Mouse (Mus musculus): ENCODE measurements at regions not wholly inside any gene's neighbourhood (a gene's known extent, or its start where the extent isn't known, plus 50 kb on each side); places are given as distances from the start of the nearest gene placed in this dataset.

DNA sequence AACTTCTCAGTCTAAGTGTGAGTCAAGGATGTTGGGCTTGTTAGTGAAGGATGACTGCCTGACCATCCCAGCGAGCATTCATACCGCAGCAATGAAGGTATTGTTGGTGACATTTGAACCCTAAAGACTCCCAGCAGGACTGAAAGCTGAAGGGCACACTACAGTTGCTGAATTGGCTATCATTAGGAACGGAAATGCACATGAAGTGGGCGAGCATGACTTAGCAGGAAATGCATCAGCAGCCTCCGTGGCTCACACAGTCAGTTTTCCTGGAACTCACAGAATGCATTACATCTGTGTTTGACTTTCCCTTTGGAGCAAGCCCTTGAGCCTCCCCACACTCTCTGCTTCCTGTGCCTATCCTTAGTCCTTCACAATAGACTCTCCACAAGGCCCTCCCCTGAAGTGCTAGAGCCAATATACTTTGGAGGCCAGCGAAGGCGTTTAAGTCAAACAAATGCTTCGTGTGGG is 63.9 kb downstream of the Tmco5 start:
- DNase-seq, result peak; percentile 39

DNA sequence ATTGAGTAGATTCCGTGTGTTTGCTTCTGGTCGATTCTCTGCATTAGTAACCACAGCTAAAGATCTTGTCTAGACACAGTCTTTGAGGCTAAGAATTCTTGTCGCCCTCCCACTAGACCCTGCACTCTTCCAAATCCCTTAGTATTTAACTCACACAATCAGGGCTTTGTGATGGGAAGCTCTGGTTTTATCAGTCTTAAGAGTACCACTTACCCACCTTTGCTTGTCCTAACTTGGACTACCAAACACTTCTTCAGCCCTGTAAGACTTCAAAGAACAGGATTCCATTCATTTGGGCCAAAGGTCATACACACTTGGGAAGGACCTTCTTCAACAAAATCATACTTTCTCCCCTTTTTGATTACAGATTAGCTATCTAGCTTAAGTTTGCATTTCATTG is 70.0 kb downstream of the Tmco5 start:
- DNase-seq, result no peak

DNA sequence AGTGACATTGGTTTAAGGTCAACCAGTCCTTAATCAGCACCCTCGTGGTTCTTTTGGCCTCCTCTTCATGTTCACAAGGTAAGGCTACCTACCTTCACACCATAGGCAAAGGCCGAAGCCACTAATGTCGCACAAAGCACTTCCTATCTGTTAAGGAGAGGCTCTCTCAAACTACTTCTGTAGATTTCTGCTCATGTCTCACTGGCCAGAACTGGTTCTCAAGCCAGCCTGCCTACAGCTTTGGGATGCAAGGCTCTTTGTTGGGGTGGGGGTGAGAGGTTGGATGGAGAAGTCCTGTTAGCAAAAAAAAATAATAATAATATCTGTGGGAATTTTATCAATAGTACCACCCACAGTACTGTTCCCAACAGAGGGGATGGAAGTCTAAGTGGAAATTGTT is 71.2 kb downstream of the Tmco5 start:
- no peak for DNase-seq

DNA sequence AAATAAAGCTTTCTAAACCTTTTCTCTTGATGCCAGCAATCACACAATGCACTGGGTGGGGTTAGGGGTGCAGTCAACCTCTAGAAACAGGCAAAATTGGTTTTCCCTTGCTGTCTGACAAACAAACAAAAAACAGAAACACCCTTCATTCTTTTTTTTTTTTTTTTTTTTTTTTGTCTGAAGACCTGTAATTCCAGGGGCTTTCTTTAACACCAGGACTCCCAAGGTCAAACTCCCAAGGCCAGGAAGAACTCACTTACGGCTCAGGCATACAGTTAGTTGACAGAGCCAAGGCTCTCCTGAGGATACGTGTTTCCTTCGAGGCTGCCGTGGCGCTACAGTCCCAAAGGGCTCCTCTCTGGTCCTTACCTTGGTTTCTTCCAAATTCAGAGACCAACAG is 71.7 kb downstream of the Tmco5 start:
- DNase-seq, result no peak

DNA sequence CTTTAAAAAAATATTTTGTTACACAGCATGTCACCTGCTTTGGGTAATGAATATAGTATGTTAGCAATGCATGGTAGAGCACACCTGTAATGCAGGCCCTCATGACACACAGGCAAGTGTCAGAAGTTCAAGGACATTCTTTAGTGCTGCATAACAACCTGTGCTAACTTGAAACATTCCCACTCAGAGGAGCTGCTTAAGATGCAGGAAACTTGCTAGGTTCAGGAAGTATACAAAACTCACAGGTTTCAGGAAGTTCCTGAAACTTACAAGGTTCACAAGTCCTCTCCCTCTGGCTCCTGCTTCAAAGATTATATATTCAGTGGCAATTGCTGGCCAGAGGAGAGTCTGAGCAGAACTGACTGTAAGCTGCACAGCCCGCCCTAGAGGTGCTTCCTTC is 73.0 kb downstream of the Tmco5 start:
- DNase-seq, result no peak

DNA sequence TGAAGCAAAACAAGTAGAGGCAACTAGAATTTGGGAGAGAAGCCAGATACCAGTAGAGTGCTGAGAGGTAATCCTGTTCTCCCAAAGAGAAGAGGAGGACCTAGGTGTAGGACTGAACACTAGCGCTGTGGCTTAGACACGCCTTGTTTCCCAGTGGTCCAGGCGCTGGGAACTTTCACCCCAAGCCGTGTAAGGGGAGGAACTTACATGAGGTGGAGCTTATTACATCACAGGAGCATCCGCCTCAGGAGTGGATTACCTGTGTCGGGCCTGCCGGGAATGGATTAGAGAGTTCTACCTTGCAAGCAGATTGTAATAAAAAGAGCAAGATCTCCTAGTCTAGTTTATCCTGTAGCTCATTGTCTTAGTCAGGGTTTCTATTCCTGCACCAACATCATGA is 75.8 kb downstream of the Tmco5 start:
- no peak for DNase-seq

DNA sequence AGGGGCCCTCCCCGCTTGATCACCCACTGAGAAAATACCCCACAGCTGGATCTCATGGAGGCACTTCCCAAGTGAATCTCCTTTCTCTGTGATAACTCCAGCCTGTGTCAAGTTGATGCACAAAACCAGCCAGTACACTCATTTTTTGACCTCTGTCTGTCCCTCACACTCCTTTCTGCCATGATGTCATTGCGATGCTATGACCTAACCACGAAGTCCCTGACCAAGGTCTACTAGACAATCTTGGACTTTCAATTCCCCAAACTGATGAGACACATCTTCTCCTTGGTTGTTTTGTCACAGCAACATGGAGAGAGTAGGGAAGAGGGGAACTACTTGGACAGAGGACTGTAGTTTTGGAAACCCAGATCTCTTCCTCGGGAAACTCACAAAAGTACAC is 76.4 kb downstream of the Tmco5 start:
- DNase-seq, result no peak

DNA sequence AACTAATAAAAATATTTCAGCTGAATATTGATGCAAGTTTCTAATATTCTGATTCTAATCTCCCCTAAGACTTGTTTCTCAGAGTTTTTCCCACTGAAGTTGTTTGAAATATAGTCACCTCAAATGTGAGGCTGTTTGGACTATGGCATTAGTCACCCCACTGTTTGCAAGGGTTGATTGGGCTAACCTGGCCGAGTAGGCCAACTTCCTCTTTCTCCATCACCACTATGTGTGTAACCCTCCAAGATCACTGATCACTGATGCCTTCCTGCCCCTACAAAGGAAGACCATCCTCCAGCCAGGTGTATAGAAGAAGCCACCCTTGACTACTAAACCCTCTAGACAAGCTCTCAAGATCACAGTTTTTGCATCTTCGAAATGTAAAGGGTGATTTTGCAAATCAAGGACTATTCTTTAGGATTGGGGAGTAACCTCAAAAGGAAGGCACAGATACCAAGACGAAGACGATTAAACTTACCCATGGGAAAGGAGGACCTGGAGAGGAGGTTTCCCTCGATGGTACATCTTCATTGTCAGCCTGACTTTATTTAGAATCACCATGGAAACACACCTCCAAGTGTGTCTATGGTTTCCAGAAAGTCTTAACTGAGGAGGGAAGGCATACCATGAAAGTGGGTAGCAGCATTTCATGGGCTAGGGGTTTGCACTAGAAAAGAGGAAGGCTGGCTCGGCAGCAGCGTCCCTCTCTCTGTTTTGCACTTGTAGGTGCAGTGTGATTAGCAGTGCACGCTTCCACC is 84.8 kb downstream of the Tmco5 start:
- DNase-seq, result no peak

DNA sequence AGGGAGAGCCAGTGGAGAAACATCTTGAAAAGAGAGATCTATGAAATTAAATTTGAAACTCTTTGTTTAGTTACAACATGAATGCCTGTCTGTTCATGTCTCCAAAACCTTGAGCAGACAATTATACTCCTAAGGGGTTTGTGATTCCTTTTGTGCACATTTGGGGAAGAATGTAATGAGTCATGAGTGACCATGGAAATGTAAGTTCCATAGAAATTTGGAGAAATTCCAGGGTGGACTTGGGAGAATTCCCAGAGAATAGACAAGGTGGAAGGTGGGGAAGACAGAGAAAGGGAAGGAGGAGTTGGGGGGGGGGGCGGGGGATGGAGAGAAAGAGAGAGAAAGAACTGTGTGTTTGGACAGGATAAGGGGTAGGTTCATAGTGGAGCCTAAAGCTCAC is 87.8 kb downstream of the Tmco5 start:
- DNase-seq, result no peak

DNA sequence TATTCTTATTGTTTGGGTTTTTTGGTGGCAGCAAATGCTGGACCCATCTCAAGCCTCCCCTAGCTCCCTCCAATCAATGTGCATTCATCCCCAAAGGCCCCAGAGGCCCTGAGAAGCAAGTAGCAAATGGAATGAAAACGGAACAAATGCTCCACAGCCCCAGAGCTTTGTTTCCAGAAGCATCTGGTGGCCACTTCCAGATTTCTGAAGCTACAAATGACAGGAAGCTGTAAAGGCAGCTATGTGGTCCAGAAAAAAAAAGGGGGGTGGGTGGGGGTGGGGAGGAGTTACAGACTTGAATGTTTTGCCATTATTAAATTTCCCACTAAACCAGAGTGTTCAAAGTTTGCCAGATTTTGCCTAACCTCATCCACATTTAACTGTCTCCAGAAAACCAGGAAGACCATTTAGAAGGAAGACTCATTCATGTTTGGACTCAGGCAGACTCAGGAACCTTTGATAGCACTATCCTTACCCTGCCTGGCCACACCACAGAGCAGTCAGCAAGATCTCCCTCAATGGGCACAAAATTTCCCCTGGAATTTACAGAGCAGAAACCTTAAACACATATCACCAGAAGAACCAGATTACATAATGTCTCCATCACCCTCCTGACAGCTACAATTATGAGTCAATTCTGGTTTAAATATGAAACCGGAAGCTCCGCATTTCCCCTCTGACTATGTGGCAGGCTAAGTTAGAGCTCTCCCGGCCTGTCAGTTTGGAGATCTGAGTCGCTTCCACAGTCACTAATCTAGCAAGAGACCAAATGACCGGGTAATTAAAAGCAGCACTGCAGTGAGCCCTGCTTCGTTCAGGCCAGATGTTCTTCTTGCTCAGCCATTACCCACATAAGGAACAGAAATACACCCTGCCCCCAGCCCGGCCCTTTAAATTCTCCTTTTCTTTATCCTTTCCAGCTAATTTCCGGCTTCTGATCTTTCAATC is 93.4 kb downstream of the Tmco5 start:
- peak; percentile 46 for DNase-seq

DNA sequence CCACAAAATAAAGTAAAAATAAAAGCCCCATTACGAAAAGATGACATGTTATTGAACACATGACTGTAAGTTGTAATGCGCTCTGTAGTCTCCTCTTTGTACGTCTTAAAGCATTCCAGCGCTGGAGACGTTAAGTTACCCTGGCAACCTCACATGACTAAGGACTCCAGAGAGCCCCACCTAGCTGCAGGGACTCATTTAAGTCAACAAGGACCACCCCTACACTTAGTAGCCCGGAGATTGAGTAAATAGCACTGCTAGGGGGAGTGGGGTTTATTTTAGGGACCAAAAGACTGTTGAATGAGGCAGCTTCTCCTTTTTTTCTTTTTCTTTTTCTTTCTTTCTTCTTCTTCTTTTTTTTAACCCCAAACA is 94.1 kb downstream of the Tmco5 start:
- no peak for DNase-seq

DNA sequence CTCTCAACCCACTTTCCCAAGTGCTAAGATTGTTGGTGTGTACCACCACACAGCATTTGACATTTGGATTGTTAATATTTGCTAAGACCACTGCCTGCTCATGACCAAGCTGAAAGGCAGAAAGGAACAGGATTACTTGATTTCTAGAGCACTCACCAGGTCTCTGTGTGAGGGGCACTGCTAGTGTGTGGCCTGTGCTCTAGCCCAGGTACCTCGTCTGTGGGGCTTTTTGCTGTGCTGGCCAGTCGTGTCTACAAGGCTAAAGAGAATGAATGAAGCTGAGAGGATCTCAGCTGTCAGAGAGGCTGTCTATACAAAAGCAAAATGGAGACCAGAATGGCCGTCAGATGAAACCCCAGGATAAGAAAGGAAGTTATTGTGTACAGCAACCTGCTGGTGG is 95.0 kb downstream of the Tmco5 start:
- DNase-seq, result no peak

DNA sequence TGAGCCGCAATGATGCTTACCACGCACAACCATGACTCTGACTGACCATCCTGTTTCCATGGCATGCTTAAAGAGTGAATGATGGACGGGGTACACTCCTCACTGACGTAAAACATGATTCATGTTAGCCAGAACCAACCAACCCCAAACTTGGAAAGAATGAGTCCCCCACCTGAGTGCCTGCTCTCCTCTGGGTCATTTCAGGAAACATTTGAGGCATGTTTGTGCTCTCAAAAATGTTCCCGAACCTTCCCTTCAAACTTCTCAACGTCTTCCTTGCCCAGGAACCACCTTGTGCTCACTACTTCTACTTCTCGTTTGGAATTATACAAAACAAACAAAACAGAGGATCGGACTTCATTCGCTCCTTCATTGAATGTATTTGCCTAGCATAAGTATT is 95.7 kb downstream of the Tmco5 start:
- no peak for DNase-seq

DNA sequence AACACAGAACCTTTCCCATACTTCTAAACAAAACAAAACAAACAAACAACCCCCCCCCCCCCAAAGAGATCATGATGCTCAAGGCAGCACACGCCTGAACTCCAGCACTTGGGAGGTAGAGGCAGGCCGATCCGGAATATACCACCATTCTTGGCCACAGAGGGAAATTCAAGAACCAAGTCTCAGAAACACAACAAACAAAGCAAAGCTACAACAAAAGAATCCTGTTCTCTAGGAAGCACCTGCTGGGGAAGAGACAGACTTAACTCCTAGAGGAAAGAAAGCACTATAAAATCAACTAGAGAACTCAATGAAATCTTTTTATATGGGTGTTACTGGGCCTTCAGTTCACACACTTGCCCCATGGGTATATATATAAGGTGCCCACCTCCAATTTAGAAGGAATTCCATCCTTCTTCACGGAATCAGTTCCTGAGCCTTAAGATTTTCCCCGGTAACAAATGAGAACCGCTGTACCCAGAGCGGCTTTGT is 96.1 kb downstream of the Tmco5 start:
- no peak for DNase-seq

DNA sequence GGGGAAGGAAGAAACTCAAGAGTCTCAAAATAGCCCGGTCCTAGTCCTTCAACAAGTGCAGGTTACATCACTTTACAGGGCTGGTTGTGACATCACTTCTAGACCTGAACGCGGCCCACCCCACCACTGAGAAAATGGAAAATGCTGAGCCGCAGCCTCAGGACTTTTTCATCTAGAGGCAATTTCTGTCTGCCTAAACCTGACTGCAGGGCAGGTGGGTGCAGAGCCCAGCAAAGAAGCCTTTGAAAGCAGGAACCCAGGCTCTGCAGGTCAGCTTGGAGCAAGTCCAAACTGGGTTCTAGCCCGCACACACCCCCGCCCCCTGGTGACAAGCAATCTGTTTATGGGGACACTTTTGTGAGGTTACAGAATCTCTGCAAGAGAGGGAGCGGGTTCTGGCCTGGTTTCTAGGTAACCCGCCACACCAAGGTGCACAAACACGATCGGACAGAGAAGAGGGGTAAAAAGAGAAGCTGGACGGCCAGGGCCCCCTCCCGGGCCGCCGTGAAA is 96.7 kb downstream of the Tmco5 start:
- DNase-seq, result peak; percentile 54

DNA sequence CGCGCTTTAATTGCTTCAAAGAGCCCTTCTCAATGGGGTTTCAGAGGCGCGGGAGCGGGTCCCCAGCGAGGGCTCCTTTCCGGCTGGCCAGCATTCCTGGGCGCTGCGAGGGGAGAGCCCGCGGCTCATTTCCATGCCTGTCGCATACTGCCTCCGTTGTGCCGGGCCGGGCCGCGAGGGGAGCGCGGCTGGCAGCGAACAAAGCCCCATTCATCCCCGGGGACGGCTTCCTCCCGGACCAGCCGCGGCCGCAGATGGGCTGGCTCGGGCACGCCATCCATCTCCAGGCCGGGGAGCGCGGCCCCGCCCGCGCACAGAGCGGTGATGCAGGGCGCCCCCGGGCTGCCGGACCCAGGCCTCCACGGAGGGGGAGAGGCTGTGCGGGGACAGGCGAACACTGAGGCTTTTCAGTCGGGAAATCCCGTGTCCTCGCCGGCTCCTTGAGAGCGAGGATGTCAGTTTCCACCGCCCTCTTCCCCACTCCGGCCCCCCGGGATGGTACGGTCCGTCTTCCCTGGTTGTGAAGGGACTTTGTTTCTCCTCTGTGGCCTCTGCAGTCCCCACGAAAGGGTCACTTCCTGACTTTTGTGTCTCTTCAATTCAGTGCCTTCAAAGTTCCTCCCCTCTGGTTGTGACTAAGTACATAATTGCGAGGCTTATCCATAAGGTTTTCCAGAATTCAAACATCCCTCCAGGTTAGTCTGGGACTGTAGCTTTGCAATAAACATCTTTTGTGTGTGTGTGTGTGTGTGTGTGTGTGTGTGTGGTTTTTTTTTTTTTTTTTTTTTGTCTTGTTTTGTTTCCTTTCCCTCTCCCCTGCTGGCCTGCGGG is 97.3 kb downstream of the Tmco5 start:
- DNase-seq, result peak; percentile 74

DNA sequence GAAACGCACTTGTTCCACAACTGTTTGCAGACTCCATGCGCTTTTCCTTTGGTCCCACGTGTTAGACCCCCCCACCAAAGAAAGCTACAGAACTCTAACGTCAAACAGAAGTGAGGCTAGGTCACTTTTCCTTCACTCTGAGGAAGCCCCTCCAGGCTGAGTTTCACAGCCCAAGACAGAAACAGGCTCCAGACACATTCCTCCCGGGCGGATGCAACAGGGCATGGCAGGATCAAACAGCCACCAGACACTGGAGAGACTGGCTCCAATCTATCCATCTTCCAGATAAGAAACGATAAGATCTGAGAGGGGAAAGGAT is 97.9 kb downstream of the Tmco5 start:
- DNase-seq, result no peak

DNA sequence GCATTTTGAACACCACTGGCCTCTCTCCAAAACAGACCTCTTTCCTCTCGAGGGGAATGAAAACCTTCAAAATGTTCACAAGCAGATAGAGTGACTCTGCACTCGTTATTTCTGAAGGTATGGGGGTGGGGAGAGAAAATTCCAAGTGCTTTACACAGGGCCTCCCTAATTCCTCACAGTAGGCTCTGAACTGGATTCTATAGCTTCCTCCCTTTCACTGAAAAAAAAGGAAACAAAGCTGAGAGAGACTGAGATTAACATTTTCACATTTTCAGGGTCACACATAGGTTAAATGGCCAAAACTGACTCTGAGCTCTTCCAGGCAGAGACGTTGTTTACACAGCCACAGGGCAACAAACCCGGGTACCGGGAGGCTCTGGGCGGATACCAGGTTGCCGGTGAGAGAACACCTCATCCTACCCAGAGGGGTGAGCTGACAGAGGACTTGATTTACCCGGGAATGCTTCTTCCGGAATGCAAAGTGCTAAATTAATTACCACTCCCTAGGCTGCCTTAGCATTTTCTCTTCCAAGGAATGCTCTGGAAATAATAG is 98.5 kb downstream of the Tmco5 start:
- no peak for DNase-seq

DNA sequence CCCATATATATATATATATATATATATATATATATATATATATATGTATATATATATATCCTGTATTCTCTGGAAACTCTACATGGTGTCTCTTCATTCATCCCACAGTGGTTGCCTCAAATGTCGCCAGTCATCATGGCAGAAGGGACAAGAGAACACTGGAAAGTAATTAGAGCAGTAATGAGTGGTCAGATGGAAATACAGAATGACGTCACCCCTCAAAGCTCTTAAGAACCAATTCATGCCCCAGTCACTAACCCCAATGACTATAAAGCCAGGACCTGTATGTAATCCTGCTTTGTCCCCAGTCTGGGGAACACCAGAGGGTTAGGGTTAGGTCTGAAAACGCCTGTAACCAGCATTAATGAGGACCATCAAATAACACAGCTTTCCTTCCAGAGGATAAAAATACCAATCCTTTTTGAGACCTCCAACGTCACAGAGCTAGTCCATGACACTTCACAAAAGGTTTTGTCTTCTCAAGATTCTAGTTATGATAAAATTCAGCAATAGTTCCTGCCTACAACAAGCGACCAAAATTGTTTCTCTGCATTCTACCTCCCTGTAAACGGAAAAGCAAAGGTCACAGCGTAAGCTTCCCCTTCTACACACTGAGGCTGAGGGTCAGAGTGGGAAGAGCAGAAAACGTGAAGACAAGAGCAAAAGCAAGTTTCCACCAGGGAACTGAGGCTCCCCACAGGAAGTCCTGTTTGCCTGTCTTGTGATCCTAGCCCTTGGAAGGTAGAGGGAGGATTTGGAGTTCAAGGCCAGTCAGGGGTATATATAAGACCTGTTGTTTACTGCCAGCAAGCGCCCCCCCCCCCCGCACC is 99.5 kb downstream of the Tmco5 start:
- no peak for DNase-seq

DNA sequence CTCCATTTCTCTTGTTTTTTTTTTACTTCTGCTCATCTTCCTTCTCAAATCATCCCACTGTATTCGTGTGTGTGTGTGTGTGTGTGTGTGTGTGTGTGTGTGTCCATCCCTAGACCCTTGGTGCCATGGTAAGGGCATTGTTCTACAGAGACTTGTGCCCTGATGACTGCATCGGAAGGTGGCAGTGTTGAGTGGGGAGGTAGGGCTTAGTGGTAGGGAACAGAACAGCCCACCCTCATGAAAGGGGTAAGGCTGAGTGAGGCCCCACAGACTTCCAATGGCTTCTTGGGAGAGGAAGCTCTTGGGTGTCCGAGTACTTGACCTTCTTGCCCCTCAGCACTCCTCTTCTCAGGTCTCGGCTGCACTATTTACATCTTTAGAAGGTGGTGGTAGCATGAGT is 100.3 kb downstream of the Tmco5 start:
- no peak for DNase-seq

DNA sequence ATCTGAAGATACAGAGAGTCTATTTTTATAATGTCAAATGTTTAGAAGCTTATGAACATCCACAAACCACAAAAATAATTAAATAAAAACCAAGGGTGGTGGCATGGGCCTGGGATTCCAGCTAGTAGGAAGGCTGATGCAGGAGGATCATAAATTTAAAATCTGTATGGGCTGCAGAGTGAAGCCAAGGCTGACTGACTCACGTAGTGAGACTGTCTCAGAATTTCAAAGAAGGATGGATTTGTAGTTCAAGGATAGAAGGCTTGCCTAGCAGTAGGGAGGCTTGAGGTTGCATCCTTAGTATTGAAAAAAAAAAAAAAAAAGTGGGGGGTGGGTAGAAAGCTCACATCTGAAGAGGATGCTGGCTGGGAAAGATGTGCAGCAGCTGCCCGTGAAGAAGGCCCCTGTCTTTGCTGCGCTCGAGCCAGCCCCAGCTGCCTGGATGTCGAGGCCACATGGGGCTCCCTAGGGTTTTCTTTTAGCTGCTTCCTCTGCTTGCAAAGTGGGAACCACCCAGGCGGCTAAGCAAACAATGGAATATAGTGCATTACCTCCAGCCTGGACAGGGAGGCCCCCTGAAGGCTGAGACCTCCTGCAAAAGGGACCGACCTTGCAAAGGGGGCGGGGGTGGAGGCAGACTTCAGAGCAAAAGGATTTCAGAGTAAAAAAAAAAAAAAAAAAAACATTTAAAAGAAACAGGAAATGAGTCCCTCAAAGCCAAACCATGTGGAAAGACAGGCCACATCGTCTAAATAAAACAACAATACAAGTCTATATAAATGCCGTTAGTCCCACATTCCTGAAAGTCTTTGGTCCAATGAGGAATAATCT is 101.3 kb downstream of the Tmco5 start:
- DNase-seq, result peak; percentile 37
